Mouse (Mus musculus) lung, adult 2 months (tissue): ENCODE data around the gene Ptger1. TPM values are rescaled to one million over a fixed set of nuclear protein-coding genes. Genes with fewer than 3 reads are reported as not detected.

Experiments
- DNase-seq: peaks from one replicate; pipeline ENCODE4 v3.0.0; 2022
- H3K4me1 ChIP-seq: fragments of 200-500 bp; 2 replicates; pipeline ENCODE4 v1.6.1; 2011; ENCODE audit warnings: low read length; ENCODE audit not compliant: control insufficient read depth, insufficient read depth
- H3K4me3 ChIP-seq: fragments of 200-500 bp; replicated peaks from 2 replicates; pipeline ENCODE3; 2011; ENCODE audit warnings: low read depth, mild to moderate bottlenecking, control low read depth, low read length; ENCODE audit errors: extremely low read depth
- CTCF ChIP-seq: fragments of 200-500 bp; IDR thresholded peaks from 2 replicates; pipeline ENCODE4 v1.5.1; 2011; ENCODE audit warnings: mild to moderate bottlenecking, low read length, control low read depth; ENCODE audit not compliant: insufficient read depth
- POLR2A ChIP-seq: fragments of 200-500 bp; IDR thresholded peaks from 2 replicates; pipeline ENCODE4 v1.6.1; 2011; ENCODE audit warnings: low read depth, mild to moderate bottlenecking, control low read depth, low read length, borderline replicate concordance; ENCODE audit errors: extremely low read depth
- WGBS: fragments of 180-500 bp; shearing (Covaris S2); methylation state at CpG from one replicate; pipeline ENCODE4 v1.1.7; 2018; 5-methylcytosine and 5-hydroxymethylcytosine counted together
- polyA plus RNA-seq: library from polyadenylated mRNA; depleted of rRNA; stranded (reverse); fragments of >200 nt; gene quantifications from 2 replicates; pipeline ENCODE4 v1.2.3, GENCODE M21; 2012

Ptger1 gene
- polyA plus RNA-seq, 1 experiment, result 6.8 TPM

- DNase-seq, result no peak
- Histone ChIP-seq H3K4me3 (no peak overlapping the region), H3K4me1 (no peaks in the 10 kb centered on the region)
- no peak for TF ChIP-seq POLR2A
- WGBS, result 75% methylated on average over 7 of the region's 7 CpGs
Measured at GRCm38 (mm10) chr8:83632083-83632707, 34.3 kb upstream of the Ptger1 start.

GRCm38 (mm10) chr8:83638856-83639255, 27.6 kb upstream of the Ptger1 start:
- H3K4me3 ChIP-seq, result no peak overlapping the region
- no peak for DNase-seq
- H3K4me1 ChIP-seq, result no peaks in the 10 kb centered on the region
- WGBS, result 59% methylated on average over 4 of the region's 4 CpGs
- no peak for TF ChIP-seq POLR2A
- TF ChIP-seq CTCF, result no peak

- TF ChIP-seq POLR2A (no peak), CTCF (no peak)
- 41% methylated on average over 5 of the region's 5 CpGs for WGBS
- no peak overlapping the region for H3K4me3 ChIP-seq
- H3K4me1 ChIP-seq, result no peaks in the 10 kb centered on the region
- no peak for DNase-seq
Measured at GRCm38 (mm10) chr8:83639649-83640048, 26.8 kb upstream of the Ptger1 start.

- DNase-seq, result no peak
- Histone ChIP-seq H3K4me1 (peaks cover 3% of the 10 kb centered on the region; the same call in 1 of the 2 replicates), H3K4me3 (no peak overlapping the region)
- WGBS, result 95% methylated on average over 11 of the region's 11 CpGs
- TF ChIP-seq CTCF (no peak), POLR2A (no peak)
Measured at GRCm38 (mm10) chr8:83647511-83647910, 19.0 kb upstream of the Ptger1 start.

GRCm38 (mm10) chr8:83648031-83648430, 18.4 kb upstream of the Ptger1 start:
- peaks cover 3% of the 10 kb centered on the region; the same call in 1 of the 2 replicates for H3K4me1 ChIP-seq
- DNase-seq, result no peak
- H3K4me3 ChIP-seq, result no peak overlapping the region
- 92% methylated on average over 4 of the region's 4 CpGs for WGBS
- no peak for TF ChIP-seq POLR2A
- TF ChIP-seq CTCF, result no peak

GRCm38 (mm10) chr8:83649699-83650098, 16.8 kb upstream of the Ptger1 start:
- 88% methylated on average over 6 of the region's 6 CpGs for WGBS
- TF ChIP-seq CTCF (no peak), POLR2A (no peak)
- peaks cover 8% of the 10 kb centered on the region; the same call in 1 of the 2 replicates for H3K4me1 ChIP-seq
- H3K4me3 ChIP-seq, result no peak overlapping the region
- DNase-seq, result no peak

GRCm38 (mm10) chr8:83652030-83652743, 14.3 kb upstream of the Ptger1 start, which contains the start of gene Gipc1:
TSS of gene Gipc1 (plus strand) at chr8:83652677.
- H3K4me3 ChIP-seq, result peak within 1 kb of the TSS; percentile 84
- 3% methylated on average over 50 of the region's 50 CpGs for WGBS
- peaks cover 8% of the 10 kb centered on the region; the same call in 1 of the 2 replicates for H3K4me1 ChIP-seq
- TF ChIP-seq POLR2A (peak; percentile 59; the same call in 1 of the 2 replicates), CTCF (no peak)
- DNase-seq, result peak; percentile 89

GRCm38 (mm10) chr8:83652744-83653661, 13.5 kb upstream of the Ptger1 start:
- Histone ChIP-seq H3K4me3 (peak overlapping the region; percentile 84), H3K4me1 (peaks cover 8% of the 10 kb centered on the region; the same call in 1 of the 2 replicates)
- WGBS, result under 1% methylated on average over 46 of the region's 46 CpGs
- DNase-seq, result peak; percentile 29
- TF ChIP-seq CTCF (no peak), POLR2A (no peak)

- Histone ChIP-seq H3K4me3 (no peak overlapping the region), H3K4me1 (peaks cover 8% of the 10 kb centered on the region; the same call in 1 of the 2 replicates)
- TF ChIP-seq POLR2A, result no peak
- TF ChIP-seq CTCF, result no peak
- DNase-seq, result no peak
- WGBS, result 16% methylated on average over 10 of the region's 10 CpGs
Measured at GRCm38 (mm10) chr8:83653662-83654017, 12.8 kb upstream of the Ptger1 start.
